Mouse (Mus musculus): ENCODE measurements around the gene Wwc2. TPM values are rescaled to one million over a fixed set of nuclear protein-coding genes. Genes with fewer than 3 reads are reported as not detected.
"Not testable (repeated sequence)": the region's sequence is repeated elsewhere in the genome, so short reads cannot be mapped to it uniquely, and the experiment has no call there.

Wwc2 gene
- polyA plus RNA-seq, 1 experiment from 2014 or later: 1.8 TPM

DNA sequence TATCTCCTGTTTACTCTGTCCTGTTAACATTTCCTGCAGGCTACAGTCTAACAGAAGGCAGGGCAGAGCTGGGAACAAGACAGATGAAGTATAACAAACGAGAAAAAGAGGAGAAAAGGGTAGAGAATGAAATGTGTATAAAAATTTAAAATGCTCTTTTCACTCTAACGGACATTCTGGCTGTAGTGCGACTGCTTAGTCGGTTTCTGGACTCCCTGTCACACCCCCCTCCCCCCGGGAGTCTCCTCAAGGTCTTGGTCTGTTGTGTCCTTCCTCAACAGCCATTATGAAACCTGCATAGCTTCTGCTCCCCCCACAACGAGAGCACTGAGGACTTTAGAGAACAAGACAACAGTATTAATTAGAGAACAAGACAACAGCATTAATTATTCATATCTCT, 158.1 kb downstream of the Wwc2 start:
- Histone ChIP-seq H3K4me2 (ENCODE audit: low read depth, low read length) (no peak overlapping the region), H3K9me3 (ENCODE audit: low read length) (no peaks in the 10 kb centered on the region), H3K4me1 (ENCODE audit: insufficient read depth) (no peaks in the 10 kb centered on the region), H3K36me3 (replicated peaks; ENCODE audit: insufficient read depth, low read length) (peaks cover 14% of the 10 kb centered on the region), H3K4me3 (ENCODE audit: low read depth, low read length) (no peak overlapping the region), H3K27ac (ENCODE audit: low read depth) (no peak overlapping the region), H3K27me3 (ENCODE audit: insufficient read depth, low read length) (no peaks in the 10 kb centered on the region), H3K9ac (replicated peaks) (no peak overlapping the region)
- no peak for DNase-seq
- TF ChIP-seq CTCF (IDR thresholded peaks at IDR 0.05; ENCODE audit: low read depth) (no peak), EP300 (IDR thresholded peaks at IDR 0.05; ENCODE audit: low read depth) (no peak)
- WGBS (ENCODE audit: insufficient replicate concordance): 65% methylated on average over 6 of the region's 6 CpGs
- no peak for ATAC-seq

DNA sequence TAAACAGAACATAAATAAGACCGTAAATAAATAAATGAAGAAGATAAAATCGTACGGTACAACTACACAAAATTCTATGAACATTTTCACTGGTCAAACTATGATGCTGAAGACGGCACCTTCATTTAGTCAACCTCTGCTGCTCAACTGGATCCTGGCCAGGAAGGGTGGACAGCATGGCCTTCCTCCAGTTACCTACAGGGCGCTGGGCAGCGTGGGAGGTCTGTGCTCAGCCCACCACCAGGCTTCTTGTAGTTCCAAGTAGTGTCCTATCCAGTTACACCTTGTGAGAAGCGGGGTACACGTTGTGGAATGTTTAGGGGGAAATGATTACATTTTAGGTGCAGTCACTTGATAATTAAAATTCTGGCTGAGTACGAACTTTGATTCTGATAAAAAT, 163.8 kb downstream of the Wwc2 start:
- DNase-seq (no peak), ATAC-seq (no peak)
- Histone ChIP-seq H3K9ac (replicated peaks) (no peak overlapping the region), H3K4me3 (ENCODE audit: low read depth, low read length) (no peak overlapping the region), H3K27me3 (ENCODE audit: insufficient read depth, low read length) (no peaks in the 10 kb centered on the region), H3K9me3 (ENCODE audit: low read length) (no peaks in the 10 kb centered on the region), H3K4me1 (ENCODE audit: insufficient read depth) (no peaks in the 10 kb centered on the region), H3K4me2 (ENCODE audit: low read depth, low read length) (no peak overlapping the region), H3K36me3 (replicated peaks; ENCODE audit: insufficient read depth, low read length) (peaks cover 14% of the 10 kb centered on the region), H3K27ac (ENCODE audit: low read depth) (no peak overlapping the region)
- TF ChIP-seq EP300 (IDR thresholded peaks at IDR 0.05; ENCODE audit: low read depth): no peak
- TF ChIP-seq CTCF (IDR thresholded peaks at IDR 0.05; ENCODE audit: low read depth): no peak
- WGBS (ENCODE audit: insufficient replicate concordance): 83% methylated on average over 9 of the region's 9 CpGs

DNA sequence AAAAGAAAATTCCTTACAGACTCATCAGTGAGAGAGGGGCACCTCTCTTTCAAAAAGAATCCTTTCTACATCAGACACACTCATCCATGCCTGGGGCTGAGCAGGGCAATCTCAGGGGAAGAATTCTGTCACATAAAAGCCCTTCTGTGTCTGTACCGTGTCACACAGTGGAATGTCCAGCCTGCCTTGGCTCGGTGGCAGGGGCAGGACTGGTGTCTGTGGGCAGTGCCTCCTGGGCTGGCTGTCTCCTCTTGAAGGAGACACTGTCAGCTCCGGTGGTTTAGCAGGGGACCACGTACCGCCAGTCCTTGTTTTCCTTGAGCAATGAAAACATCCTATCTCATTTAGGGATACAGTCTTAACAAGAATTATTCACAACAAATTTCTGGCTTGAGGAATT, 165.1 kb downstream of the Wwc2 start:
- H3K4me1 ChIP-seq (ENCODE audit: insufficient read depth): no peaks in the 10 kb centered on the region
- TF ChIP-seq EP300 (IDR thresholded peaks at IDR 0.05; ENCODE audit: low read depth) (no peak), CTCF (IDR thresholded peaks at IDR 0.05; ENCODE audit: low read depth) (no peak)
- no peak overlapping the region for H3K4me3 ChIP-seq (ENCODE audit: low read depth, low read length)
- no peak for ATAC-seq
- DNase-seq: no peak
- H3K9me3 ChIP-seq (ENCODE audit: low read length): no peaks in the 10 kb centered on the region
- H3K4me2 ChIP-seq (ENCODE audit: low read depth, low read length): no peak overlapping the region
- no peak overlapping the region for H3K27ac ChIP-seq (ENCODE audit: low read depth)
- WGBS (ENCODE audit: insufficient replicate concordance): 68% methylated on average over 5 of the region's 5 CpGs
- no peak overlapping the region for H3K9ac ChIP-seq (replicated peaks)
- 0 out of 2 replicates have a peak, but pooled peaks cover 5% of the 10 kb centered on the region for H3K36me3 ChIP-seq (replicated peaks; ENCODE audit: insufficient read depth, low read length)
- H3K27me3 ChIP-seq (ENCODE audit: insufficient read depth, low read length): no peaks in the 10 kb centered on the region

DNA sequence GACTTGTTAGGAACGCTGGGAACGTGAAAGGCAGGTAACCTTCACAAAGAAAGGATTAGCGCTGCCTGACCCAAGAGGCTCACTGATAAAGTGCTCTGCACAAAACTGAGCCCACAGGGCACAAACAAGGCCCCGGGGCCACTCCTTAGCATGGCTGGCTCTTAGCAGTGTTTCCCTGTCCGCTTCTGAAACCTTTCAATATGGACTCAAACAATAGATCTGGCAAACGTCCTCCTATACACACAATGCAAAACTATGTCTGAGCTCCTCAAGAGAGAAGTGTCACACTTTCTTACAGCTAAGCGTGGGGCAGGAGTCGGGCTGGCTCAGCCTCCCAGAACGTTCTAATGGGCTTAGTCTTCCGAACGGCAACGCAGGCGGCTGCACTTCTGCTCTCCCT, 166.5 kb downstream of the Wwc2 start, which contains the start of gene Cldn22:
Cldn22 (plus strand) TSS at position 301 of the 400 bp plus-strand sequence.
- H3K4me3 ChIP-seq (ENCODE audit: low read depth, low read length): no peak within 1 kb of the TSS
- no peak within 1 kb of the TSS for H3K4me2 ChIP-seq (ENCODE audit: low read depth, low read length)
- TF ChIP-seq EP300 (IDR thresholded peaks at IDR 0.05; ENCODE audit: low read depth) (no peak), CTCF (IDR thresholded peaks at IDR 0.05; ENCODE audit: low read depth) (no peak)
- H3K36me3 ChIP-seq (replicated peaks; ENCODE audit: insufficient read depth, low read length): no peaks in the 10 kb centered on the region
- H3K9ac ChIP-seq (replicated peaks): no peak within 1 kb of the TSS
- 76% methylated on average over 13 of the region's 13 CpGs for WGBS (ENCODE audit: insufficient replicate concordance)
- H3K4me1 ChIP-seq (ENCODE audit: insufficient read depth): no peaks in the 10 kb centered on the region
- DNase-seq (no peak), ATAC-seq (no peak)
- no peaks in the 10 kb centered on the region for H3K27me3 ChIP-seq (ENCODE audit: insufficient read depth, low read length)
- H3K27ac ChIP-seq (ENCODE audit: low read depth): no peak within 1 kb of the TSS
- H3K9me3 ChIP-seq (ENCODE audit: low read length): no peaks in the 10 kb centered on the region

DNA sequence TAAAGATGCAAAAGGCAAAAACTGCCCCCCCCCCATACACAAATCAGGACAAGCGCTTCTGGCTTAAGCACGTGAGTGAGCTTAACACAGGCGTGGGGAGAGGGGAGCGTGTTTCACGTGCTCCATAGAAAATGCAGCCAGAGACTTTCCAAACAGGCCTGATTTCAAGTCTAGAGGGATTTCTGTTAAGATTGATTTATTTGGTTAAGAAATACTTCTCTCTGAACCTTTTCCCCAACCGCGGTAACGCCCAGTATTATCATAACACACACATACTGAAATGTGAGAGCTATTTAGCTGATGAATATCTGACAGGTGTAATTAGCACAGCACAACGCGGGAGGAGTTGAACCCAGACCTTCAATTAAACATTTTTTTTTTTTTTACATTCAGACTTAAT, 166.9 kb downstream of the Wwc2 start:
- no peak overlapping the region for H3K9ac ChIP-seq (replicated peaks)
- H3K4me3 ChIP-seq (ENCODE audit: low read depth, low read length): no peak overlapping the region
- no peaks in the 10 kb centered on the region for H3K4me1 ChIP-seq (ENCODE audit: insufficient read depth)
- 79% methylated on average over 10 of the region's 10 CpGs for WGBS (ENCODE audit: insufficient replicate concordance)
- no peak overlapping the region for H3K4me2 ChIP-seq (ENCODE audit: low read depth, low read length)
- H3K27ac ChIP-seq (ENCODE audit: low read depth): no peak overlapping the region
- no peaks in the 10 kb centered on the region for H3K9me3 ChIP-seq (ENCODE audit: low read length)
- H3K36me3 ChIP-seq (replicated peaks; ENCODE audit: insufficient read depth, low read length): no peaks in the 10 kb centered on the region
- TF ChIP-seq CTCF (IDR thresholded peaks at IDR 0.05; ENCODE audit: low read depth): no peak
- TF ChIP-seq EP300 (IDR thresholded peaks at IDR 0.05; ENCODE audit: low read depth): no peak
- DNase-seq (no peak), ATAC-seq (no peak)
- no peaks in the 10 kb centered on the region for H3K27me3 ChIP-seq (ENCODE audit: insufficient read depth, low read length)

DNA sequence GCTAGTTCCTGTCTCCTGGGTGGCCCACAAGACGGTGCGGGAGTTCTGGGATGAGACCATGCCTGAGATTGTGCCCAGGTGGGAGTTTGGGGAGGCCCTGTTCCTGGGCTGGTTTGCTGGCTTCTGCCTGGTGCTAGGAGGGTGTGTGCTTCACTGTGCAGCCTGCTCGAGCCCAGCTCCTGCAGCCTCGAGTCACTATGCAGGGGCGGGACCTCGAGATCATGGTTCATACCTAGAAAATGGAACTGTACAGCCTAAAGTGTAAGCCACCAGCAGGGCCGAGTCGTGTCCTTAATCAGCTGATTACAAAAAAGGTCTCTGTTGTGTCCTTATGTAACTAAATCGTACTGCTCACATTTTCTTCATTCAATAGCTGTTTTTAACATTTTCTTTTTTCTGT, 168.2 kb downstream of the Wwc2 start:
- H3K36me3 ChIP-seq (replicated peaks; ENCODE audit: insufficient read depth, low read length); H3K4me2 ChIP-seq (ENCODE audit: low read depth, low read length); H3K4me1 ChIP-seq (ENCODE audit: insufficient read depth); H3K4me3 ChIP-seq (ENCODE audit: low read depth, low read length); DNase-seq; ATAC-seq; H3K9ac ChIP-seq (replicated peaks); H3K27ac ChIP-seq (ENCODE audit: low read depth); H3K27me3 ChIP-seq (ENCODE audit: insufficient read depth, low read length); H3K9me3 ChIP-seq (ENCODE audit: low read length): not testable (repeated sequence)
- 73% methylated on average over 7 of the region's 9 CpGs for WGBS (ENCODE audit: insufficient replicate concordance)

DNA sequence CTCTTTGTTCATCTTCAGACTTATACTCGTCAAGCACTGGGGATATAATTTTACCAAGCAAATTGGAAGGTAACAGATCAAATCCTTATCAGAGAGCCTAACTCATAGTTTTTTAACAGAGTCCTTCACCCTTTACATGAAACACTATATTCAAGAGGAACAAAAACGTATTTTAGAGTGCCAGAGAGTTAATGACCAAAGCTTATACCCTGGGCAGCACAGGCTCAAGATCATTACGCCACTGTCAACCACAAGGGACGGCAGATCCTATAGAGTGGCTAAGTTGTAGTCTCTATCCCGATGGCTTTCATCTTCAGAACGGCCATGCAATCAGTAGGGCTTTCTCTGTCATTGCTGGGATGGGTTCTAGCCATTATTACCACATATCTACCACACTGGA, 168.9 kb downstream of the Wwc2 start, which contains the start of gene Cldn24:
Cldn24 (plus strand) TSS at position 301 of the 400 bp plus-strand sequence.
- no peak within 1 kb of the TSS for H3K4me3 ChIP-seq (ENCODE audit: low read depth, low read length)
- no peak within 1 kb of the TSS for H3K4me2 ChIP-seq (ENCODE audit: low read depth, low read length)
- no peak within 1 kb of the TSS for H3K27ac ChIP-seq (ENCODE audit: low read depth)
- H3K27me3 ChIP-seq (ENCODE audit: insufficient read depth, low read length): no peaks in the 10 kb centered on the region
- ATAC-seq (no peak), DNase-seq (no peak)
- 69% methylated on average over 6 of the region's 6 CpGs for whole genome bisulfite sequencing (ENCODE audit: insufficient replicate concordance)
- TF ChIP-seq EP300 (IDR thresholded peaks at IDR 0.05; ENCODE audit: low read depth) (no peak), CTCF (IDR thresholded peaks at IDR 0.05; ENCODE audit: low read depth) (no peak)
- no peaks in the 10 kb centered on the region for H3K4me1 ChIP-seq (ENCODE audit: insufficient read depth)
- H3K9me3 ChIP-seq (ENCODE audit: low read length): no peaks in the 10 kb centered on the region
- no peak within 1 kb of the TSS for H3K9ac ChIP-seq (replicated peaks)
- no peaks in the 10 kb centered on the region for H3K36me3 ChIP-seq (replicated peaks; ENCODE audit: insufficient read depth, low read length)

Data from liver, postnatal 0 days (tissue).